Mouse (Mus musculus) heart, postnatal 0 days (tissue): ENCODE results near the gene Megf8.

Experiments
- CTCF ChIP-seq: IDR thresholded peaks from 2 replicates; pipeline ENCODE4 v1.5.1; 2016; ENCODE audit warnings: antibody characterized with exemption, control low read depth, low read depth
- EP300 ChIP-seq: IDR thresholded peaks from 2 replicates; pipeline ENCODE4 v1.6.1; 2016; ENCODE audit warnings: antibody characterized with exemption, low read depth

- TF ChIP-seq CTCF (no peak), EP300 (no peak)
Observed at GRCm38 (mm10) chr7:25303003-25303684, 13.8 kb upstream of the Megf8 start.
